Mouse (Mus musculus) G1E (cell line): Measurements from ENCODE around the gene Sh3pxd2a. TPM values are rescaled to one million over a fixed set of nuclear protein-coding genes. Genes with fewer than 3 reads are reported as not detected.

ENCODE experiments used
- ATAC-seq: 2 replicates; pipeline ENCODE4 v1.8.0; 2016; ENCODE audit warnings: mild to moderate bottlenecking; ENCODE audit not compliant: insufficient number of reproducible peaks, poor library complexity, low FRiP score, severe bottlenecking; ENCODE audit errors: extremely low read depth
- DNase-seq: peaks from one replicate; pipeline ENCODE4 v3.0.0; 2012; ENCODE audit warnings: low spot score
- H3K27me3 ChIP-seq: 2 replicates; pipeline ENCODE4 v1.6.1; 2012; ENCODE audit warnings: mild to moderate bottlenecking, low read length, inconsistent platforms; ENCODE audit not compliant: insufficient read depth
- H3K36me3 ChIP-seq: replicated peaks from 2 replicates; pipeline ENCODE3; 2012; ENCODE audit warnings: mild to moderate bottlenecking, inconsistent platforms
- H3K4me1 ChIP-seq: 2 replicates; pipeline ENCODE4 v1.6.1; 2012; ENCODE audit warnings: low read depth, low read length, inconsistent platforms, mixed read lengths; ENCODE audit not compliant: insufficient read depth
- H3K4me3 ChIP-seq: 2 replicates; pipeline ENCODE4 v1.5.1; 2012; ENCODE audit warnings: low read depth, mild to moderate bottlenecking, inconsistent platforms, low read length, moderate library complexity, mixed read lengths
- H3K9me3 ChIP-seq: replicated peaks from 2 replicates; pipeline ENCODE4 v1.6.1; 2012; ENCODE audit warnings: inconsistent platforms
- CTCF ChIP-seq: IDR thresholded peaks from 2 replicates; pipeline ENCODE4 v1.5.1; 2012; ENCODE audit warnings: low read depth, low read length, inconsistent platforms, mixed read lengths
- GATA1 ChIP-seq: IDR thresholded peaks from 2 replicates; pipeline ENCODE4 v1.6.1; 2012; ENCODE audit warnings: borderline replicate concordance, low read length, inconsistent platforms, mixed read lengths
- GATA2 ChIP-seq: IDR thresholded peaks from 2 replicates; pipeline ENCODE4 v1.6.1; 2012; ENCODE audit warnings: low read depth, low read length, inconsistent platforms, borderline replicate concordance
- POLR2AphosphoS5 ChIP-seq: IDR thresholded peaks from 2 replicates; pipeline ENCODE4 v1.6.1; 2012; ENCODE audit warnings: low read depth, low read length, inconsistent platforms; ENCODE audit not compliant: insufficient replicate concordance
- TAL1 ChIP-seq: conservative IDR thresholded peaks from 2 replicates; pipeline ENCODE4 v1.6.1; 2012; ENCODE audit warnings: low read depth, low read length, inconsistent platforms, mixed read lengths
- polyA plus RNA-seq: library from polyadenylated mRNA; stranded (reverse); fragments of >175 nt; gene quantifications from 2 replicates; pipeline ENCODE4 v1.2.3, GENCODE M21; 2012
- total RNA-seq, 2 experiments: library from RNA; stranded (forward) in 1 of 2; stranded (reverse) in 1 of 2; fragments of 200-1000 nt in 1 of 2; fragments of >200 nt in 1 of 2; fragmentation: Nextera tagmentation in 1 of 2; gene quantifications; 2 replicates each; pipeline ENCODE4 v1.2.3; 2014 to 2017

The Sh3pxd2a gene
- total and polyA plus RNA-seq, 3 experiments = 0.16 TPM; not detected in 2

DNA sequence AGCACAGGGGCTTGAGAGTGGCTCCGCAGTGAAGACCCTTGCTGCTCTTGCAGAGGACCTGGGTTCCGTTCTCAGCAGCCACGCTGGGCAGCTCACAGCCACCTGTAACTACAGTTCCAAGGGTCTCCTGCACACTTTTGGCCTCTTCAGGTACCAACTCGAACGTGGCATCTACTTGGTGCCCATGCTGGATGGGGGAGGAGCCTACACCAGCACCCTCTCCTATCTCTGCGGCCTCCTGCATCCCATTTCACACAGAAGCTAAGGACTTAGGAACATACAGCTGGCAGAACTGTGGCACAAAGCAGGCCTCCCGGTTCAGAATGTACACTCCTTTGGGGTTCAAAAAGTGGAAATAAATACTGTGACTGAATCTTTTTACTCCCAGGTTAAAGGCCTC is 127.0 kb downstream of the Sh3pxd2a start:
- Histone ChIP-seq H3K36me3 (no peaks in the 10 kb centered on the region), H3K9me3 (no peaks in the 10 kb centered on the region), H3K4me1 (no peaks in the 10 kb centered on the region), H3K4me3 (no peak overlapping the region), H3K27me3 (peaks cover 6% of the 10 kb centered on the region; the same call in 1 of the 2 replicates)
- DNase-seq (no peak), ATAC-seq (no peak)
- TF ChIP-seq GATA1 (no peak), TAL1 (no peak), GATA2 (no peak), POLR2AphosphoS5 (no peak), CTCF (no peak)

DNA sequence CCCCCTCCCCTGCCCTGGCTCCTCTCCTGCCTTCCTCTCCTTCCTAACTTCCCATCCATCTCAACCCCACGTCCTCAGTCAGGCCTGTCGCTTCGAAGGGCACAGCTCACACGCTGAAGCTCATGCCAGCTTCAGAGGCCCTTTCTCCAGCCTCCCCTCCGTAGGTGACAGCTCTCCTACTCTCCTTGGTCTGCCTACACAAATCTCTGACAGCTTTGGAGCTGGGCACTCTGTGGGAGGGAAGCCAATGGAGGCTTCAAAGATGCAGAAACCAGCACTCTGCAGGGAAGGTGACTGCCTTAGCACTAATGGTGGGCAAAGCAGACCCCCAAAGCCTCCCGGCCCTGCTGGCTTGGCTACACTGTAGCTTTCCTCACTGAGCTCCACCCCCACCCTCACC is 128.9 kb downstream of the Sh3pxd2a start:
- TF ChIP-seq POLR2AphosphoS5 = no peak
- no peak for TF ChIP-seq GATA1
- TF ChIP-seq TAL1 = no peak
- no peak for TF ChIP-seq GATA2
- TF ChIP-seq CTCF = no peak
- Histone ChIP-seq H3K36me3 (no peaks in the 10 kb centered on the region), H3K27me3 (peaks cover 6% of the 10 kb centered on the region; the same call in 1 of the 2 replicates), H3K4me1 (no peaks in the 10 kb centered on the region), H3K4me3 (no peak overlapping the region), H3K9me3 (no peaks in the 10 kb centered on the region)
- ATAC-seq (no peak), DNase-seq (no peak)

GRCm38 (mm10) chr19:47334713-47335112 is 129.5 kb downstream of the Sh3pxd2a start:
- H3K27me3 ChIP-seq = peaks cover 6% of the 10 kb centered on the region; the same call in 1 of the 2 replicates
- no peak overlapping the region for H3K4me3 ChIP-seq
- DNase-seq (no peak), ATAC-seq (no peak)
- TF ChIP-seq POLR2AphosphoS5 (no peak), TAL1 (no peak), GATA1 (no peak), GATA2 (no peak), CTCF (no peak)
- H3K4me1 ChIP-seq = no peaks in the 10 kb centered on the region
- H3K9me3 ChIP-seq = no peaks in the 10 kb centered on the region
- no peaks in the 10 kb centered on the region for H3K36me3 ChIP-seq

- Histone ChIP-seq H3K4me3 (no peak overlapping the region), H3K27me3 (peaks cover 4% of the 10 kb centered on the region; the same call in 1 of the 2 replicates), H3K4me1 (no peaks in the 10 kb centered on the region), H3K9me3 (no peaks in the 10 kb centered on the region), H3K36me3 (no peaks in the 10 kb centered on the region)
- DNase-seq (no peak), ATAC-seq (no peak)
- no peak for TF ChIP-seq GATA2
- no peak for TF ChIP-seq POLR2AphosphoS5
- no peak for TF ChIP-seq GATA1
- TF ChIP-seq CTCF = no peak
- no peak for TF ChIP-seq TAL1
These were observed 133.4 kb downstream of the Sh3pxd2a start for GRCm38 (mm10) chr19:47330743-47331227.

DNA sequence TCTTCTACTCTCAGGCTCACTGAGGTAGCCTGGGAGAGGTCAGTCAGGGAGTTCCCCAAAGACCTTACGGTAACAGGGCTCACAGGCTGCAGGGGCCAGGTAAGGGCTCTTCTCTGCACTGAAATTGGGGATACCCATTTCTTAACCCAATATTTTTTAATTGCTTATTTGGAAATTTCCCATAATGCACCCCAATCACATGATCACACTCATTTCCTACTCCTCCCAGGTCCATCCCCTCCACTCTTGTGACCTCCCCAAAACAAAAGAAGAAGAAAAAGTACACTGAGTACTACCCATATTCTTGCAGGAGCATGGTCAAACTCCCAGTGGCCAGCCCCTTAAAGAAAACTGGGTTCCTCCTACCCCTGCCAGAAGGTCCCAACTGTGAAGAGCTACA is 135.1 kb downstream of the Sh3pxd2a start:
- TF ChIP-seq TAL1 (no peak), GATA1 (no peak), GATA2 (no peak), POLR2AphosphoS5 (no peak)
- DNase-seq = no peak
- no peaks in the 10 kb centered on the region for H3K4me1 ChIP-seq
- H3K4me3 ChIP-seq = no peak overlapping the region
- ATAC-seq = no peak
- no peaks in the 10 kb centered on the region for H3K9me3 ChIP-seq
- no peaks in the 10 kb centered on the region for H3K36me3 ChIP-seq
- peaks cover 4% of the 10 kb centered on the region; the same call in 1 of the 2 replicates for H3K27me3 ChIP-seq

DNA sequence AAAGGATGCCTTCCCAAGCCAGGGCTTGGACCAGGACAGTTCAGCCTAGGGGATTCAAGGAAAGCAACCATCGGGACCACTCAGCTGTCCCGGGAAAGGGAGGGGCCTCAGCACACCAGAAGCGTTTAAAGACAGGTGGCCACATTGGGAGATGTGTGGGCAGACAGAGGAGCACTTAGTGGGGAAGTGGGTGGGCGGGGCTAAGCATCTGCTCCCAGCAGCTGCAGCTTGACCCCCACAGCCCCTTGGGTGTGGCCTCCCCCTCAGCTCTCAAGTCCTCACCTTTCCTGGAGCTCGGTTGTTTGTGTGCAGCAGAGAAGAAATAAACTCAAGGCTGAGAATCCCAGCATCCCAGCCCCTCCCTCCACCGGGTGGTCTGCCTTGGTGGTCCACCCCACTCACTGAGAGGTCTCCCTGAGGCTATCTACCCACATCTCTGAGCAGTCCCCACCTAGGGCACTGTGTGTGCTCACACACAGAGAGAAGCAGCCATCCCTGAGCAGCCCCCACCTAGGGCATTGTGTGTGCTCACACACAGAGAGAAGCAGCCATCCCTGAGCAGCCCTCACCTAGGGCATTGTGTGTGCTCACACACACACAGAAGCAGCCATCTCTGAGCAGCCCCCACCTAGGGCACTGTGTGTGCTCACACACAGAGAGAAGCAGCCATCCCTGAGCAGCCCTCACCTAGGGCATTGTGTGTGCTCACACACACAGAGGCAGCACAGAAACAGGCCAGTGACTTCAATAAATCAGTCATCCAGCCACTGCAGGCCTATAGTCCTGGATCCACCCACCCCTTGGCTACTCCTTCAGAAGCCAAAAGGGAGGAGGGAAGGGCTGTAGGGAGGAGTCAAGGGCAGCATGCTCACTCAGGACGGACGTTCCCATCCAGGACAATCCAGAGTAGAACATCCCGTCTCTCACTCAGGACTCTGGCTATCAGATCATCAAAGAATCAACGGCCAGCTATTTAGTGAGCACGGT is 136.0 kb downstream of the Sh3pxd2a start:
- Histone ChIP-seq H3K36me3 (no peaks in the 10 kb centered on the region), H3K9me3 (no peaks in the 10 kb centered on the region), H3K4me1 (no peaks in the 10 kb centered on the region), H3K4me3 (no peak overlapping the region), H3K27me3 (peaks cover 8% of the 10 kb centered on the region; the same call in 1 of the 2 replicates)
- DNase-seq = no peak
- no peak for ATAC-seq
- TF ChIP-seq GATA2 = no peak
- no peak for TF ChIP-seq GATA1
- TF ChIP-seq TAL1 = no peak
- no peak for TF ChIP-seq POLR2AphosphoS5
- TF ChIP-seq CTCF = no peak
